8 mouse cellular contexts compared by ENCODE assay signal in the genomic region with DNA sequence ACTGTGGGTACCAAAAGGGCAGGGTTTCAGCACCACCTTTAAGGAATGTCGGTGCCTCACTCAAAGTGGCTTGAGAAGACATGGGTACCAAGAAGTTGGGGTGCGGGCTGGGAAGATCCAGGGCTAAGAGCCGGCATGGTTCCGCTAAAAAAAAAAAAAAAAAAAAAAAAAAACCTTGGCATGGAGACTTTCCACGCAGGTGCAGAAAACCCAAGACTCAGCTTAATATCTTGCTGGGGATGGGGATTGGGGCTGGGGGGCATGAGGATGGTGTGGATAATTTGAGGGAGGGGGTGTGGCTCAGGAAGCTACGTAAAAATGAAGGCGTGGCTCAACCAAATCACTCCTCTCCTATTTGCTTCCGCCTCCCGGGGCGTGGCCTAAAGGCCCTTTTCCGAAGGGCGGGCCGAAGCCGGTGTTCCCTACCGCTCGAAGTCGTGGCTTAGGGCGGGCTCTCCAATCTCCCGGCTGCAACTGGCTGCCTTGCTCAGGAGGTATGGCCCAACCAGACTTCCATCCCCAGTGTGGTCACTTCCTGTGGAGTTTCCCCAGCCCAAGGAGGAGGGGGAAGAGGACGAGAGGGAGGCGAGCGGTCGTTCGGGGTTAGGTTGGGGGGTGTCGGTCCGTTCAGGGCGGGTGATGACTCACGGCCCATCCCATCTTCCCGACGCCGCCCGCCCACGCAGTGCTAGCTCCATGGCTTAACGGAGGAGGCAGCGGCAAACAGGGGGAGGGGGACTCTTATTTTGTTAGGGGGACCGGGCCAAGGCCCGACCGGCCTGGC. TPM values are rescaled to one million over a fixed set of nuclear protein-coding genes. Genes with fewer than 3 reads are reported as not detected.
A peak's percentile ranks its signal among the peaks of the same experiment; 100 is the strongest.
DNase-seq lines count a peak whose midpoint lies in the region; ATAC-seq and TF ChIP-seq lines count a peak whose summit lies in the region.

TSS of gene Tfe3 (plus strand) at position 424 of the 784 bp plus-strand sequence.

- no peaks in the 10 kb centered on the region for H3K9me3 ChIP-seq in embryonic facial prominence, embryonic 14.5 days (ENCODE audit: control insufficient read depth, low read length)
- H3K9me3 ChIP-seq in limb, embryonic 14.5 days (ENCODE audit: control insufficient read depth, low read length) = no peaks in the 10 kb centered on the region
- no peaks in the 10 kb centered on the region for H3K9me3 ChIP-seq in midbrain, postnatal 0 days (ENCODE audit: low read length)

- peak within 1 kb of the TSS; percentile 67 for H3K4me2 ChIP-seq in embryonic facial prominence, embryonic 14.5 days (ENCODE audit: low read depth, low read length)
- peak within 1 kb of the TSS; percentile 55 for H3K4me2 ChIP-seq in limb, embryonic 14.5 days (replicated peaks; ENCODE audit: low read depth, low read length, severe bottlenecking)
- H3K4me2 ChIP-seq in midbrain, postnatal 0 days (ENCODE audit: low read depth, low read length, poor library complexity, severe bottlenecking) = peak within 1 kb of the TSS; percentile 62

- TF ChIP-seq POLR2A in limb, embryonic 14.5 days (IDR thresholded peaks at IDR 0.05; ENCODE audit: borderline replicate concordance, extremely low read depth, insufficient read depth, insufficient read length) = peak; percentile 44; the same call in 1 of the 2 replicates

- H3K27ac ChIP-seq in embryonic facial prominence, embryonic 14.5 days (replicated peaks; ENCODE audit: low read depth, low read length) = peak within 1 kb of the TSS; percentile 44; the same call in 1 of the 2 replicates
- 0 out of 2 replicates have a peak within 1 kb of the TSS, but pooled peaks have one; percentile 26 for H3K27ac ChIP-seq in limb, embryonic 14.5 days (replicated peaks; ENCODE audit: low read depth, low read length)
- H3K27ac ChIP-seq in midbrain, postnatal 0 days (ENCODE audit: low read depth, low read length) = peak within 1 kb of the TSS; percentile 32; the same call in 1 of the 2 replicates

- H3K27me3 ChIP-seq in embryonic facial prominence, embryonic 14.5 days (replicated peaks; ENCODE audit: control insufficient read depth, insufficient read depth, low read length) = no peaks in the 10 kb centered on the region
- no peaks in the 10 kb centered on the region for H3K27me3 ChIP-seq in limb, embryonic 14.5 days (ENCODE audit: control insufficient read depth, insufficient read depth, low read length)
- H3K27me3 ChIP-seq in midbrain, postnatal 0 days (ENCODE audit: insufficient read depth, low read length) = no peaks in the 10 kb centered on the region

- peak; percentile 99 for ATAC-seq in embryonic facial prominence, embryonic 14.5 days (ENCODE audit: low read depth)
- peak; percentile 97 for ATAC-seq in limb, embryonic 14.5 days (ENCODE audit: low FRiP score, low read depth)
- ATAC-seq in midbrain, postnatal 0 days (ENCODE audit: low FRiP score) = peak; percentile 96

- H3K4me3 ChIP-seq in embryonic facial prominence, embryonic 14.5 days (ENCODE audit: low read depth, low read length) = peak within 1 kb of the TSS; percentile 66
- H3K4me3 ChIP-seq in limb, embryonic 14.5 days (replicated peaks; ENCODE audit: low read length) = peak within 1 kb of the TSS; percentile 59
- H3K4me3 ChIP-seq in midbrain, postnatal 0 days (ENCODE audit: low read depth, low read length) = peak within 1 kb of the TSS; percentile 61

- 21% methylated on average over 13 of the region's 38 CpGs for WGBS in embryonic facial prominence, embryonic 14.5 days
- WGBS in limb, embryonic 14.5 days = 31% methylated on average over 35 of the region's 38 CpGs
- 26% methylated on average over 35 of the region's 38 CpGs for WGBS in midbrain, postnatal 0 days

- H3K36me3 ChIP-seq in embryonic facial prominence, embryonic 14.5 days (ENCODE audit: control insufficient read depth, insufficient read depth, low read length) = peaks cover 9% of the 10 kb centered on the region
- H3K36me3 ChIP-seq in limb, embryonic 14.5 days (ENCODE audit: control insufficient read depth, insufficient read depth, low read length) = peaks cover 13% of the 10 kb centered on the region
- 0 out of 2 replicates have a peak, but pooled peaks cover under 1% of the 10 kb centered on the region for H3K36me3 ChIP-seq in midbrain, postnatal 0 days (ENCODE audit: insufficient read depth, low read length)

- DNase-seq in 3T3-L1 (ENCODE audit: low read depth, low spot score) = peak; percentile 97
- peak; percentile 63 to 69 for DNase-seq in adrenal gland, postnatal 4 days (ENCODE audit: low spot score in 2 of 2)
- peak; percentile 98 for DNase-seq in embryonic facial prominence, embryonic 14.5 days (ENCODE audit: low spot score)
- peak; percentile 90 for DNase-seq in heart, adult 8-10 months (ENCODE audit: low spot score)
- DNase-seq in kidney, adult 9 months = peak; percentile 96
- DNase-seq in limb, embryonic 14.5 days (ENCODE audit: low spot score) = peak; percentile 95
- DNase-seq in midbrain, postnatal 0 days (ENCODE audit: low spot score) = peak; percentile 95
- peak; percentile 68 to 77 for DNase-seq in spleen, postnatal 14 days (ENCODE audit: low spot score in 2 of 2)

- H3K4me1 ChIP-seq in embryonic facial prominence, embryonic 14.5 days (ENCODE audit: control insufficient read depth, insufficient read depth, low read length) = peaks cover 8% of the 10 kb centered on the region; the same call in 1 of the 2 replicates
- no peaks in the 10 kb centered on the region for H3K4me1 ChIP-seq in limb, embryonic 14.5 days (ENCODE audit: control insufficient read depth, insufficient read depth, low read length)
- H3K4me1 ChIP-seq in midbrain, postnatal 0 days (ENCODE audit: insufficient read depth, low read length) = no peaks in the 10 kb centered on the region

- no peak for TF ChIP-seq CTCF in midbrain, postnatal 0 days (IDR thresholded peaks at IDR 0.05)

- H3K9ac ChIP-seq in embryonic facial prominence, embryonic 14.5 days (ENCODE audit: low read depth, low read length) = peak within 1 kb of the TSS; percentile 75
- H3K9ac ChIP-seq in limb, embryonic 14.5 days (ENCODE audit: low read depth, low read length, severe bottlenecking) = peak within 1 kb of the TSS; percentile 67
- peak within 1 kb of the TSS; percentile 55 for H3K9ac ChIP-seq in midbrain, postnatal 0 days (replicated peaks; ENCODE audit: low read length, poor library complexity, severe bottlenecking)

RNA-seq across cellular contexts. Expression of gene Tfe3, which starts in this region (rescaled TPM):
- total RNA-seq in adrenal gland, postnatal 4 days (2021) = 10 to 100 TPM; 39.9 to 41.0 TPM
- polyA plus RNA-seq in embryonic facial prominence, embryonic 14.5 days (2014; fragmentation: Nextera tagmentation; extraction: Ambion mirVana) = 19.5 and 21.0 TPM in 2 replicates
- 10 to 100 TPM; 11.9 to 16.9 (median 14.8) TPM for total RNA-seq in heart, adult 8-10 months (2022)
- polyA plus RNA-seq in limb, embryonic 14.5 days (2012; rRNA removed) = 24.4 and 25.3 TPM in 2 replicates
- polyA plus RNA-seq in limb, embryonic 14.5 days (2014; fragmentation: Nextera tagmentation; extraction: Ambion mirVana) = 22.1 and 22.2 TPM in 2 replicates
- 21.0 and 22.3 TPM in 2 replicates for total RNA-seq in midbrain, postnatal 0 days (2014; rRNA removed)
- polyA plus RNA-seq in midbrain, postnatal 0 days (2015; fragmentation: Nextera tagmentation; extraction: Ambion mirVana) = 20.0 and 21.0 TPM in 2 replicates

Comparison
In these comparisons a context has a peak if more than half of its experiments do, and no peak if none do; other contexts are left out.
1. Peak in every context shown above with its lines: DNase-seq, ATAC-seq, H3K4me3 ChIP-seq and H3K27ac ChIP-seq.